ENCODE assay signal across 16 mouse cellular contexts in genomic region chr2:75427936-75428458, GRCm38 (mm10).
"Had no signal": no experiment of that assay in that cellular context is flagged by ENCODE, and none has a peak within 500 bp of the region (broad histone marks: within the 10 kb centered on the region; RNA-seq: fewer than 3 reads in every experiment).

No protein-coding gene starts in this region.

- H3K27ac ChIP-seq: left cerebral cortex, adult 2 months; liver, embryonic 13.5 days; macrophage; midbrain, embryonic 10.5 days; midbrain, embryonic 13.5 days; neural tube, embryonic 13.5 days had no signal

- H3K4me3 ChIP-seq: left cerebral cortex, adult 2 months; liver, embryonic 13.5 days; megakaryocyte, embryonic 14.5 days; midbrain, embryonic 10.5 days; midbrain, embryonic 13.5 days; myocyte; neural tube, embryonic 13.5 days had no signal

- H3K4me1 ChIP-seq: liver, embryonic 13.5 days; megakaryocyte, embryonic 14.5 days had no signal

- ATAC-seq: lung, postnatal 0 days; midbrain, embryonic 13.5 days; midbrain, embryonic 16.5 days had no signal

- H3K4me2 ChIP-seq: liver, embryonic 13.5 days; lung, embryonic 14.5 days; midbrain, embryonic 13.5 days; neural tube, embryonic 13.5 days had no signal

- H3K9ac ChIP-seq: liver, embryonic 13.5 days; lung, embryonic 14.5 days; midbrain, embryonic 13.5 days; neural tube, embryonic 13.5 days had no signal

- H3K36me3 ChIP-seq: liver, embryonic 13.5 days; midbrain, embryonic 10.5 days; midbrain, embryonic 13.5 days; neural tube, embryonic 13.5 days had no signal

- DNase-seq: kidney, postnatal 10 days; kidney, postnatal 36 days; layer of hippocampus, postnatal 36 days; liver, embryonic 13.5 days; lung, embryonic 14.5 days; thymus, adult 18-20 months; thymus, postnatal 36 days had no signal

- H3K27me3 ChIP-seq: liver, embryonic 13.5 days; megakaryocyte, embryonic 14.5 days; midbrain, embryonic 13.5 days; neural tube, embryonic 13.5 days had no signal

- H3K9me3 ChIP-seq: liver, embryonic 13.5 days; megakaryocyte, embryonic 14.5 days; midbrain, embryonic 10.5 days; midbrain, embryonic 13.5 days; neural tube, embryonic 13.5 days had no signal
